In the genomic region with DNA sequence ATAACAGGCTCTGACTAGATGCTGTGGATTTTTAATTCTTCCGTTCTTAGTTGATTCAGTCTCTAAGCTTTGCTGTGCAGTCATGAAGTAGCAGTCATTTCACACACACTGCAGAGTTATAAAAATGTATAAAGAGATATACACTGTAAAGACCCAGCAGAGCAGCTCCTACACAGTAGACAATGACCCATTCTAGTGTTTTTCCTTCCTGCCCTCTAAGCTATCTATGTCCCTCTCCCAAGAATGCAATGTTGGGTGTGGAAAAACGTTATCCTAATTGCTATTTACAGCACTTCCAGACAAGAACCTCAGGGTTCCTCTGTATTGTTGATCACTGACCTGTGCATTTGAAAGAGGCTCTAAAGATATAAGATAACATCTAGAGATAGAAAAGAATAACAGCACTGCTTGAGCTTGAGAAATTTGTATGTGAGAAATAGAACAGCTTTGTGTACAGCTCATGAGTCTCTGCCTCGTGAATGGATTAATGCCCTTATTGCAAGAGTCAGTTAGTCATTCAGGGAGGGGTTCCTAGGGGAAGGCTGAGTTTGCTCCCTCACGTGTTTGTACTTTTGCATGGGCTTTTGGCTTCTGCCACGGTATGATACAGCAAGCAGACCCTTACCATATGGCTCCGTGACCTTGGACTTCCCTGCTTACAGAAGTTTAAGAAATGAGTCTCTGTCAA, we compare ENCODE assay signal across 20 mouse cellular contexts.
DNase-seq lines count a peak whose midpoint lies in the region; ATAC-seq and TF ChIP-seq lines count a peak whose summit lies in the region.
"Had no signal": no experiment of that assay in that cellular context is flagged by ENCODE, and none has a peak within 500 bp of the region (broad histone marks: within the 10 kb centered on the region; RNA-seq: fewer than 3 reads in every experiment).

No protein-coding gene starts in this region.

- H3K9me3 ChIP-seq in heart, embryonic 16.5 days (replicated peaks; ENCODE audit: control insufficient read depth, low read length) = no peaks in the 10 kb centered on the region
- H3K9me3 ChIP-seq in stomach, postnatal 0 days (ENCODE audit: control insufficient read depth, low read length) = no peaks in the 10 kb centered on the region
- H3K9me3 ChIP-seq: embryonic facial prominence, embryonic 15.5 days; forebrain, embryonic 13.5 days; kidney, embryonic 15.5 days; midbrain, embryonic 10.5 days had no signal

- H3K27ac ChIP-seq in heart, embryonic 16.5 days (ENCODE audit: low read length) = no peak overlapping the region; the same call in 1 of the 2 replicates
- H3K27ac ChIP-seq in stomach, postnatal 0 days (replicated peaks) = peak overlapping the region; percentile 14; the same call in 1 of the 2 replicates
- H3K27ac ChIP-seq: embryonic facial prominence, embryonic 15.5 days; forebrain, embryonic 13.5 days; kidney, embryonic 15.5 days; midbrain, embryonic 10.5 days had no signal

- peaks cover 14% of the 10 kb centered on the region for H3K4me1 ChIP-seq in heart, embryonic 16.5 days (ENCODE audit: control insufficient read depth, insufficient read depth, low read length)
- H3K4me1 ChIP-seq in stomach, postnatal 0 days (replicated peaks; ENCODE audit: control insufficient read depth, insufficient read depth) = no peaks in the 10 kb centered on the region; the same call in 1 of the 2 replicates

- H3K4me3 ChIP-seq in heart, embryonic 16.5 days (ENCODE audit: low read length) = no peak overlapping the region
- H3K4me3 ChIP-seq in stomach, postnatal 0 days (ENCODE audit: low read depth, low read length) = no peak overlapping the region
- H3K4me3 ChIP-seq: embryonic facial prominence, embryonic 15.5 days; forebrain, embryonic 13.5 days; kidney, embryonic 15.5 days; midbrain, embryonic 10.5 days had no signal

- H3K4me2 ChIP-seq in heart, embryonic 16.5 days (ENCODE audit: low read depth, low read length) = no peak overlapping the region
- H3K4me2 ChIP-seq in stomach, postnatal 0 days (replicated peaks; ENCODE audit: low read depth) = no peak overlapping the region
- H3K4me2 ChIP-seq: embryonic facial prominence, embryonic 15.5 days; forebrain, embryonic 13.5 days; kidney, embryonic 15.5 days had no signal

- ATAC-seq in heart, embryonic 16.5 days (replicated peaks; ENCODE audit: extremely low read depth, insufficient read depth, low FRiP score) = peak; percentile 41; the same call in 1 of the 2 replicates
- ATAC-seq in stomach, postnatal 0 days (ENCODE audit: low FRiP score, low TSS enrichment) = peak; percentile 30; the same call in 1 of the 2 replicates
- ATAC-seq: forebrain, embryonic 13.5 days; inflammation-experienced regulatory T-cells, adult 6 months had no signal

- H3K36me3 ChIP-seq in heart, embryonic 16.5 days (ENCODE audit: control insufficient read depth, insufficient read depth) = no peaks in the 10 kb centered on the region
- H3K36me3 ChIP-seq in stomach, postnatal 0 days (ENCODE audit: control insufficient read depth, insufficient read depth, low read length) = no peaks in the 10 kb centered on the region
- H3K36me3 ChIP-seq: embryonic facial prominence, embryonic 15.5 days; kidney, embryonic 15.5 days; midbrain, embryonic 10.5 days had no signal

- no peak for TF ChIP-seq EP300 in stomach, postnatal 0 days (optimal IDR thresholded peaks at IDR 0.05)

- H3K9ac ChIP-seq in heart, embryonic 16.5 days (ENCODE audit: low read length) = no peak overlapping the region
- H3K9ac ChIP-seq in stomach, postnatal 0 days (ENCODE audit: low read length) = no peak overlapping the region
- H3K9ac ChIP-seq: embryonic facial prominence, embryonic 15.5 days; forebrain, embryonic 13.5 days; kidney, embryonic 15.5 days had no signal

- H3K27me3 ChIP-seq in heart, embryonic 16.5 days (ENCODE audit: control insufficient read depth, insufficient read depth, low read length) = no peaks in the 10 kb centered on the region
- no peaks in the 10 kb centered on the region for H3K27me3 ChIP-seq in stomach, postnatal 0 days (ENCODE audit: control insufficient read depth, insufficient read depth, low read length)
- H3K27me3 ChIP-seq: embryonic facial prominence, embryonic 15.5 days; forebrain, embryonic 13.5 days; kidney, embryonic 15.5 days had no signal

- TF ChIP-seq CTCF in stomach, postnatal 0 days (IDR thresholded peaks at IDR 0.05; ENCODE audit: low read depth) = no peak

- intact Hi-C loops in heart, postnatal 10 days (cut with DNase I) = loop anchor here (10.0 kb wide), 1 partner anchor 381 kb away; no protein-coding TSS in a partner anchor

- WGBS in heart, embryonic 16.5 days = 27% methylated on average over 6 of the region's 6 CpGs
- WGBS in stomach, postnatal 0 days = 18% methylated on average over 6 of the region's 6 CpGs

- DNase-seq in heart, postnatal 10 days = no peak
- DNase-seq in adipocyte (ENCODE audit: low spot score) (peak; percentile 30), MN1 (ENCODE audit: low spot score) (no peak)
- DNase-seq in fibroblast of lung, adult 2 months (ENCODE audit: low read depth) = peak; percentile 44
- DNase-seq in stomach, postnatal 0 days (ENCODE audit: low spot score) = no peak
- DNase-seq in embryo, embryonic 10.5 days (ENCODE audit: low spot score) = no peak
- DNase-seq: adrenal gland, postnatal 10 days; cerebellum, adult 2 months; gastrocnemius, postnatal 14 days; layer of hippocampus, postnatal 36 days; liver; lung, adult 18-20 months; lung, postnatal 4 days; thymus, adult 18-20 months had no signal

Comparison
In these comparisons a context has a peak if more than half of its experiments do, and no peak if none do; other contexts are left out.
1. DNase-seq: peak in adipocyte (single experiment) and fibroblast of lung, adult 2 months (single experiment); none in heart, postnatal 10 days (0 of 2), stomach, postnatal 0 days (single experiment), MN1 (single experiment) and embryo, embryonic 10.5 days (single experiment).